Mouse (Mus musculus): ENCODE measurements around the gene Myo10.

Myo10 gene

DNA sequence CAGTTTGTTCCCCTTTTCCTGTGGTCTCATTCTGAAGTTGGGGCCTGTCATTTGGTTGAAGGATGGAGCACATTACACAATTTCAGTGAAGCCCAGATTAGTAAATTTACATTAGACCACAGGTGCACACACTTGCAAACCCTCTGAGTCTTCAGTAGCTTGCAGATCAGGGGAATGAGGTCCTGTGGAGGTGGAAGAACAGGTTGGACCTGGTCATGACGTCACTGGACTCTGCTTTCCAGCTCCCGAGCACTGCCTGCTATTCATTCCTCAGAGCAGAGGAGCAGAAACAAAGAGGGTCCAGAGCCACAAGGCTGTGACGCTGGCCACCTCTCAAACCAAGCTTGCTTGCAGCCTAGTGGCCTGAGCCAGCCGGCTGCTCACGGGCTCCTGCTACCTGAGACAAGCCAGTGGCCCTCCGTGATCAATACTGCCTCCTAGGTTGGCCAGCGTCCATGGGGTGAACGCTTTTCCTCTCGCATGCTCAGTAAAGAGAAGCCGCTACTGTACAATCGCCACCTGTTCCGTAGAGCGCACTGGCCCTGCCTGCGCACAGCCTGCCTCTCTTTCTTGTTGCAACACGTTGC lies 136.3 kb downstream of the Myo10 start:
- DNase-seq (ENCODE audit: extremely low spot score, low read depth, low spot score) = no peak

DNA sequence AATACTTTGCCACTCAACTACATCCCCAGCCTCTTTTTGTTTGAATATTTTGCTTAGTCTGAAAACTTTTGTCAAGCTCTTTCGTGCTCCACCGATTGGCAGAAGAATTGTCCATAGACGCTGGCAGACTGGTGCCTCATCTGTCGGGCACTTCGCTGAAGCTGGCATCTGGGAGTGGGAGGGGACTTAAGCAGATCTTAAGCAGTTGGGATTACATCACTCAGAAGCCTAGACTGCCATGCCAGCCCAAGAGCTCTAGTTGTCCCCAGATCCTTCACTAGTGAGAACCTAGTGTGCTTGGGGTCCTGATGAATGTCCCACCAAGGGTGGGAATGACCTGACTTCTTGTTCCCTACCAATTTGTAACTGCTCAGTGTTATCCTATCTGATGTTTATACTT lies 138.0 kb downstream of the Myo10 start:
- no peak for DNase-seq (ENCODE audit: extremely low spot score, low read depth, low spot score)

DNA sequence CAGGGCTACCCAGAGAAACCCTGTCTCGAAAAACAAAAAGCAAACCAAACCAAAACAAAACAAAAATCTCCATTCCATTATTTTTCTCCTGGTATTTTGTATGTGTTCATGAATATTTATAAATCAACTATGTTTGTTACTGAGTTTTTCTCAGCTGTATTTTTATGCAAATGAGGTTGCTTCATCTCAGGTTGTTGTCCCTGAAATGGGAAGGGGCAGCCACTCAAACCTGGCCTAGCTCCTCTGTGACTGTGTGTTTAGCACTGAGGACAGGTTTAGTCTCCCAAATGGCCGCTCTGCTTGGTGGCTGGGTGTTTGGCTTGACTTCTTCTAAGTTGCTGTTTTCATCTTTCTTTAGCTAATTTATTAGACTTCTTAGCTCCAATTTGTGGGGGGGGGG lies 138.7 kb downstream of the Myo10 start:
- no peak for DNase-seq (ENCODE audit: extremely low spot score, low read depth, low spot score)

DNA sequence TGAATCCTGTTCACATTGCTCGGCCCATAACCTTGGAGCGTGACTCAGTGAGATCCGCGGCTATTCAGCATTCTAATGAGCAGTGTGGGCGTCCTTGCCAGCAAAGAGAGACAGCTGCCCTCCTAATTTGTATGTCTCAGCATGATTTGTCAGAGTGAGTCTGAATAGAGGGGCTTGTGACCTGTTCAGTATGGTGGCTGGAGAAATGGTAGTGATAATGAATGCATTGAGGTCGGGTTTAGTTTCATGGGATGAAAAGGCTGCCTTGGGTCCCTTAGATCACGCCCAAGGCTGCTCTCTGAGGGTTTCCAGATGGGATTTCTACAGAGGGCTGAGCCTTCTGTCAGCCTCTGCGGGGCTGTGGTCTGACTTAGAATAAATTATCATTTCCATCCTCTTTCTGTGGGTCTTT lies 139.5 kb downstream of the Myo10 start:
- no peak for DNase-seq (ENCODE audit: extremely low spot score, low read depth, low spot score)

DNA sequence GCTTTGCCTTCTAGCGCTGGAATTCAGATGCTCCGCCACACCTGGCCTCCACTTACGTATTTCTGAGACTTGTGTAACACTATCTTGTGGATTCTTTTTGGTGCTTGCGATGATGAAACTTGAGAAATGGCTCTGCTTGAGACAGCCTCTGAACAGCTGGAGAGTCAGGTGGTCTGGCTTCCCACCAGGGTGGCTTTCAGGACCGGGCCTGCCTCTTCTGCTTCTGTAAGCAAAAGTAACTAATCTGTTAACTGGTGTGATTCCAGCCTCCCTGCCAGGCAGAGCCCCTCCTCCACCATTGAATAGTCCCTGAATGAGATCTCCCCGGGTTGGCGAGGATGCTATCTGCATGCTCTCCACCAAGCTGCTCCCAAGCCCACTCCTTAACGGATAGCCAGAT lies 140.0 kb downstream of the Myo10 start:
- no peak for DNase-seq (ENCODE audit: extremely low spot score, low read depth, low spot score)

DNA sequence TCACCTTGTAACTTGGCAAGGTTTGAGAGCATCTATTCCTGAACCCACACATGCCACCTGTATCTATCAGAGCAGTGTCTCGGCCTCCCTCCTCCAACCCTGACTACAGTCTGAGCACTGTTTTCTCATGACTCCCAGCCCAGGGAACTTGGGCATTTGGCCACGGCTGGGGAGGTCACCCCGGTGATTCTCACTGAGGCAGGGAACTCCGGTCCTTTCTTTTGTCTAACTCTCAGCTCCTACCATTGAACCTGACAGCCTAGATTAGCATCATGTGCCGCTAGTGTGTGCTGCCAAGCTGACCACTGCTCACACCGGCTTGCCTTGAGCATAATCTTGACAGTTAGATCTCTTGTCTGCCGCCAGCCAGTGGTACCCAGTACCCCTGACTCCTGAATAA lies 140.8 kb downstream of the Myo10 start:
- no peak for DNase-seq (ENCODE audit: extremely low spot score, low read depth, low spot score)

GRCm38 (mm10) chr15:25764653-25765352 lies 142.5 kb downstream of the Myo10 start:
- DNase-seq (ENCODE audit: extremely low spot score, low read depth, low spot score) = no peak

GRCm38 (mm10) chr15:25767777-25768176 lies 145.5 kb downstream of the Myo10 start:
- no peak for DNase-seq (ENCODE audit: extremely low spot score, low read depth, low spot score)

DNA sequence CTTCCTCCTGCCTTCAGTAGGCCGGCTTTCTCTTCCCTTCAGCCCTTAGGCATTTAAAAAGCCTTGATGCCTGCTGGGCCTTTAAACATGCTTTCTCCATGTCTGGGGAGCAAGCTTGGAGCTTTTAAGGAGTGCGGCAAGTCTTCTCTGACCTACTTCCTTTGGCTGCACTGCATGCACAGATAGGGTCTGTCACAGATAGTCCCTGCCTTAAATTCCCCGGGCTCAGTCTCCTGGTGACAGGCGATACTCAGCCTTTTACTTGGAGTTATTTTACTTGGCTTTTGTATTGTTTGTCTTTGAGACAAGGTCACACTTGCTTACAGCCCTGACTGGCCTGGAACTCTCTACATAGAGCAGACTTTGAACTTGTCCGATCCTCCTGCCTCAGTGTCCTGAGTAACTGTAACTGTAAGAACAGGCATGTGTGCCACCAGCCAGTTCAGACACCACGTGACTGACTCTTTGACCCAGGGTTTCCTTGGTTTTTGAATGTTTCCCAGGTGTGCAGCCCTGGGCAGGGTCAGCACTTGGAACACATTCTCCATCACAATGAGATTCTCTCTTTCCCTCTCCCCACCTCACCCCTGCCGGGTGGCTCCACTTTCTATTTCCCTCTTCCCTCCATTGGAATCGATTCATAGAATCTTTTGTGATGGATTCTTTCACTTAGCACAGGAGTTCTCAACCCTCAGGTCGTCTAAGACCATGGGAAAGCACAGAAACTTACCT lies 147.4 kb downstream of the Myo10 start:
- no peak for DNase-seq (ENCODE audit: extremely low spot score, low read depth, low spot score)

- DNase-seq (ENCODE audit: extremely low spot score, low read depth, low spot score) = no peak
Measured at GRCm38 (mm10) chr15:25771782-25772181, 149.5 kb downstream of the Myo10 start.

DNA sequence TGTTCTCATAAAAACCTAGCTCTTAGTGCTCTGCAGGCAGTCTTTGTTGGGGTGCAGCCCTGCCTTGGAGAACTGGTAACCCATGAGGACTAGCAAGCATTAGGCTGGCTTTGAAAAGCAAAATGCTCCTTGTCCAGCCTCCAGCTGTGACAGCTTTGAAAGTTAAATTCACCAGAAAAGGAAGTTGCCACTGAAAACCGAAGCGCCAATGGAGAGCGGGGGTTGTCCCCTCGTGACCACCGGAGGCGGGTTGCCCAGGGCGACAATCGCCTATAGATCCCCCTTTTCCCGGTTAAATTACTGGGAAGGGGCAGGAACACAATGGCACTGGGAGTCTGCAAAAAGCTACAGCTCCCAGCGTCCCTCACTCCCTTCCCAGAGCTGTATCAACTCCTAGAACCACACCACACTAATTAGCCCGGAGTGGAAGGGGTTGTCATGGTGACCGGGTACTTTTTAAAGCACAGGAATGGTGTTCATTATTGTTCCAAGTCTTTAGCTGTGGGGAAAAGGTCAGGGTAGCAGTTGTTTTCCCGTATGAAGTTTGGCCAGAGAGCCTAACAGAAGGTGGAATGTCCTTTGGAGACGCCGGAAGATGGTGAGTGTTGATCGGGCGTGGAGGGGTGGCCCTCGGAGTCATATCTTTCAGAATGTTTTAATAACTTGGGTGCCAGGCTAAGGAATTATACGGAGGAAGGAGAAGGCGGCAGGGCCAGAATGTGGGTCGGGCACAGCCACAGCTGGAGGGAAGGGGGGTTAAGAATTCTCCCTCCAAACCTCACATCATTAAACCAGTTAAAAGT lies 151.6 kb downstream of the Myo10 start:
- peak; percentile 77 for DNase-seq (ENCODE audit: extremely low spot score, low read depth, low spot score)

GRCm38 (mm10) chr15:25778937-25779336 lies 156.6 kb downstream of the Myo10 start:
- DNase-seq (ENCODE audit: extremely low spot score, low read depth, low spot score) = no peak

GRCm38 (mm10) chr15:25779522-25780191 lies 157.3 kb downstream of the Myo10 start:
- no peak for DNase-seq (ENCODE audit: extremely low spot score, low read depth, low spot score)

DNA sequence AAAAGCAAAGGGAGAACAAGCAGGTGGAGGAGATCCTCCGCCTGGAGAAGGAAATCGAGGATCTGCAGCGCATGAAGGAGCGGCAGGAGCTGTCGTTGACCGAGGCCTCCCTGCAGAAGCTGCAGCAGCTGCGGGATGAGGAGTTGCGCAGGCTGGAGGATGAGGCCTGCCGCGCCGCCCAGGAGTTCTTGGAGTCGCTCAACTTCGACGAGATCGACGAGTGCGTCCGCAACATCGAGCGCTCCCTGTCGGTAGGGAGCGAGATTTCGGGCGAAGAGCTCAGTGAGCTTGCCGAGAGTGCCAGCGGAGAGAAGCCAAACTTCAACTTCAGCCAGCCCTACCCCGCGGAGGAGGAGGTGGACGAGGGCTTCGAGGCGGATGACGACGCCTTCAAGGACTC lies 158.7 kb downstream of the Myo10 start:
- no peak for DNase-seq (ENCODE audit: extremely low spot score, low read depth, low spot score)

DNA sequence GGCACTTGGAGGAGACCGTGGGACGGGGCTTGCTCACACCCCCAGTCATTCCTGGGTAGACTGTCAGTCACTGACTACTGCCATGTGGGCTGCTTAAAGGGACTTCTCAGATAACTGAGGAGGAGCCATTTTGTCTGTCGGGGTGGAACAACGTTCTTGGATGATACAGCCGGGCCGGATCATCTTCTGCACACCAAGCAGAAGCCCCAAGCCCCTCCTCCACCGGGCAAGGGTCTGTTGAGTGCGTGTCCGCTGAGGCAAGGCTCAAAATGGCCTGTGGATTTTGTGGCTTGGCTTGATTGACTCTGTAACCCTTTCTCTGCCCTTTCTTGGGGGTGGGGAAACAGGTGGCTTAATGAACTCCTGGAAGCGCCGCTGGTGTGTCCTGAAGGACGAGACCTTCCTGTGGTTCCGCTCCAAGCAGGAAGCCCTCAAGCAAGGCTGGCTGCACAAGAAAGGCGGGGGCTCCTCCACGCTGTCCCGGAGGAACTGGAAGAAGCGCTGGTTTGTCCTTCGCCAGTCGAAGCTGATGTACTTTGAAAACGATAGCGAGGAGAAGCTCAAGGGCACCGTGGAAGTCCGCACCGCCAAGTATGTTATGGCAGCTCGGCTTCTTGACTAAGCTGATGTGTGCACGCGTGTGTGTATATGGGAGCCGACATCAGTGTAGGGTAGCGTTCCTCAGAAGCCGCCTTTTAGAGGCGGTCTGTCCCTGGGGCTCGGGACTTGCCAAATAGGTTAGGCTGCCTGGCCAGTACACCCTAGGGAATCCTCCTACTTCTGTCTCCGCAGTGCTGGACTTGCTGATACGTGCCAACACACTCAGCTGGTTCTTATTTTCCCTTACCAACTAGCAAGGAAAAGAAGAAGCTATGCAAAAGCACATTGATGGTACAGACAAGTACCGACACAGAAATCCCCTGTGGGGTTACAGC lies 163.4 kb downstream of the Myo10 start:
- DNase-seq (ENCODE audit: extremely low spot score, low read depth, low spot score) = no peak

DNA sequence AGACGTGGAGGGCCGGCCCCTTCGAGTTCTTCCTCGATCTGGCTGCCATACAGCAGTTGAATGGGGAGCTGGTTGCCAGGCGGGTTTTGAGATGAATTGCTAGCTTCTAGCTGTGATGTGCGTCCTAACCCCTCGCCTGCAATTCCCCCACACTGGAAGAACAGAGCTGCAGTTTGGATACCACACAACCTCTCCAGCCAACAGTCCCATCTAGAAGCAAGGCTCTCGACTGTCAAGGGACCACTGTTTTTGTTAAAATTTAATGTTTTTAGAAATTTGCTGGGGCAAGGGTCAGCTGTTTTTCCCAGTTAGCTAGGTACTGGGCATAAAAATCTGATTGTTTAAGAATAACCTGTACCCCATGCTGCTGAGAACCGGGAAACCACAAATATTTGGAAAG lies 165.1 kb downstream of the Myo10 start:
- no peak for DNase-seq (ENCODE audit: extremely low spot score, low read depth, low spot score)

GRCm38 (mm10) chr15:25787965-25788364 lies 165.6 kb downstream of the Myo10 start:
- no peak for DNase-seq (ENCODE audit: extremely low spot score, low read depth, low spot score)

DNA sequence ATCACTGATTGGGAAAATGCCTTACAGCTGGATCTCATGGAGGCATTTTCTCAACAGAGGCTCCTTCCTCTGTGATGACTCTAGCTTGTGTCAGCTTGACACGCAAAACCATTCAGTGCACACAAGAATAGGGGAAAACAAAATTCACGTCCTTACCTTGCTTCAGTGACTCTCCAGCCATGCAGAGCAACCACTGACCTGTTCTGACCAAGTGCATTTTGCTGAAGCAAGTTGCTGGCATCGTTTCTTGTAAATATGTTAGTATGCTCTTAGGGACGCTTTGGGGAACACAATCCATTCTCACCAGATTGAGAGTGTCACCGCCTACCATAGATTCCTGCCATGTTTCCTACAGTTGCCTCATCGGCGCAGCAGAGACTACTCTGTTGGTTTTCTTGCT lies 166.2 kb downstream of the Myo10 start:
- DNase-seq (ENCODE audit: extremely low spot score, low read depth, low spot score) = no peak

DNA sequence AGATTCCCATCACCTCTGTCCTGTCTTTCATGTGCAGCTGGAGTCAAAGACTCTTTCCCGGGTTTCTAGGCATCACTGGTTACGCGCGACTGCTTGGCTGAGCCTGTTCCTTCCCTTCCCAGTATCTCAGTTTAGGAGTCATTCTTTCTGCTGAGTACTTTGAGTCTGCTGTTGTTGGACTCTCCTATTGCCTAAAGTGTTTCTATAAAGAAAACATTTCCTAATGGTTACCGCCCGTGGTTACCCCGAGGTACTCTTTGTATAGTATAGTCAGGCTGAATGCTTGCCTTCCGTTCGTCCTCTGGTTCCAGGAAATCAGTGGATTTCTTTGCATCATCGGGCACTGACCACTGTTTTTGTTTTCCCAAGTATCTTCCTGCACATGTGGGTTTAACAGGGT lies 166.9 kb downstream of the Myo10 start:
- no peak for DNase-seq (ENCODE audit: extremely low spot score, low read depth, low spot score)

All from hindlimb bud, embryonic 11.5 days (tissue).